In genomic region chr6:145303641-145304070, GRCm38 (mm10) we compare ENCODE assay signal across 8 mouse cellular contexts. TPM values are rescaled to one million over a fixed set of nuclear protein-coding genes. Genes with fewer than 3 reads are reported as not detected.
DNase-seq lines count a peak whose midpoint lies in the region; ATAC-seq and TF ChIP-seq lines count a peak whose summit lies in the region.

No protein-coding gene starts in this region.

- DNase-seq in adrenal gland, postnatal 14 days, result peak; percentile 62
- DNase-seq in left cerebral cortex, postnatal 14 days (ENCODE audit: low spot score in 2 of 2), result peak; percentile 50 to 66
- DNase-seq in spleen, adult 12 weeks (ENCODE audit: low spot score), result peak; percentile 36
- no peak for DNase-seq in ovary, postnatal 14 days (ENCODE audit: low spot score)

- H3K4me2 ChIP-seq in embryonic facial prominence, embryonic 15.5 days (replicated peaks), result peak overlapping the region; percentile 35
- peak overlapping the region; percentile 38 for H3K4me2 ChIP-seq in hindbrain, embryonic 12.5 days (replicated peaks)

- no peak overlapping the region for H3K9ac ChIP-seq in embryonic facial prominence, embryonic 15.5 days
- H3K9ac ChIP-seq in hindbrain, embryonic 12.5 days, result no peak overlapping the region

- H3K27ac ChIP-seq in embryonic facial prominence, embryonic 15.5 days (replicated peaks), result no peak overlapping the region
- 0 out of 2 replicates have a peak overlapping the region, but pooled peaks have one; percentile 8 for H3K27ac ChIP-seq in hindbrain, embryonic 12.5 days

- intact Hi-C loops in left cerebral cortex, postnatal 14 days (cut with DNase I), result loop anchor here (2.0 to 5.0 kb wide), 2 partner anchors 39 to 53 kb away; partner anchors contain the start of gene Kras

- H3K27me3 ChIP-seq in E14TG2a.4 (ENCODE audit: insufficient read depth, low read length), result peaks cover 34% of the 10 kb centered on the region
- no peaks in the 10 kb centered on the region for H3K27me3 ChIP-seq in embryonic facial prominence, embryonic 15.5 days
- H3K27me3 ChIP-seq in hindbrain, embryonic 12.5 days, result no peaks in the 10 kb centered on the region; the same call in 1 of the 2 replicates

- WGBS in embryonic facial prominence, embryonic 15.5 days, result 24% methylated on average over 18 of the region's 18 CpGs
- 18% methylated on average over 18 of the region's 18 CpGs for WGBS in hindbrain, embryonic 12.5 days

- no peak for TF ChIP-seq CTCF in E14TG2a.4 (conservative IDR thresholded peaks at IDR 0.05; ENCODE audit: low read length)

- ATAC-seq in embryonic facial prominence, embryonic 15.5 days (ENCODE audit: insufficient number of reproducible peaks, low FRiP score, low TSS enrichment, low read depth), result no peak
- peak; percentile 52; the same call in 1 of the 2 replicates for ATAC-seq in hindbrain, embryonic 12.5 days (ENCODE audit: low FRiP score)
- ATAC-seq in megakaryocyte, adult 5-6 weeks (ENCODE audit: poor library complexity, severe bottlenecking), result peak; percentile 28

- peak overlapping the region; percentile 4; the same call in 1 of the 2 replicates for H3K4me3 ChIP-seq in E14TG2a.4 (replicated peaks; ENCODE audit: low read length)
- peak overlapping the region; percentile 10; the same call in 1 of the 2 replicates for H3K4me3 ChIP-seq in embryonic facial prominence, embryonic 15.5 days (replicated peaks)
- 0 out of 2 replicates have a peak overlapping the region, but pooled peaks have one; percentile 2 for H3K4me3 ChIP-seq in hindbrain, embryonic 12.5 days

- peaks cover 20% of the 10 kb centered on the region for H3K4me1 ChIP-seq in E14TG2a.4 (replicated peaks; ENCODE audit: low read depth, low read length)
- peaks cover 14% of the 10 kb centered on the region for H3K4me1 ChIP-seq in embryonic facial prominence, embryonic 15.5 days
- H3K4me1 ChIP-seq in hindbrain, embryonic 12.5 days, result peaks cover 13% of the 10 kb centered on the region

- no peaks in the 10 kb centered on the region for H3K9me3 ChIP-seq in E14TG2a.4 (ENCODE audit: low read length)
- H3K9me3 ChIP-seq in embryonic facial prominence, embryonic 15.5 days (replicated peaks), result no peaks in the 10 kb centered on the region
- no peaks in the 10 kb centered on the region for H3K9me3 ChIP-seq in hindbrain, embryonic 12.5 days (replicated peaks)

- H3K36me3 ChIP-seq in E14TG2a.4 (ENCODE audit: insufficient read depth, low read length), result no peaks in the 10 kb centered on the region
- no peaks in the 10 kb centered on the region for H3K36me3 ChIP-seq in embryonic facial prominence, embryonic 15.5 days
- H3K36me3 ChIP-seq in hindbrain, embryonic 12.5 days, result no peaks in the 10 kb centered on the region

RNA-seq across cellular contexts. Expression of gene Kras, which starts 53.6 kb away (rescaled TPM):
- 45.6 and 48.7 TPM in 2 replicates for total RNA-seq in adrenal gland, postnatal 14 days (2021)
- 65.5 and 70.7 TPM in 2 replicates for polyA plus RNA-seq in embryonic facial prominence, embryonic 15.5 days (2015; fragmentation: Nextera tagmentation; extraction: Ambion mirVana)
- 109 and 116 TPM in 2 replicates for polyA plus RNA-seq in hindbrain, embryonic 12.5 days (2016; fragmentation: Nextera tagmentation; extraction: Ambion mirVana)
- 10 to 100 TPM; 78.4 to 82.1 TPM for total RNA-seq in left cerebral cortex, postnatal 14 days (2021)
- total RNA-seq in megakaryocyte, adult 5-6 weeks (2015), result 50.0 and 61.1 TPM in 2 replicates
- 22.3 and 24.2 TPM in 2 replicates for total RNA-seq in megakaryocyte, adult 5-6 weeks (2017)
